Mouse (Mus musculus) T-helper 17 cell (primary cell): ENCODE data around the gene Cyren.

Experiments
- in situ Hi-C, 2 experiments: fragments of 300-600 bp; cut with MboI, MseI; formaldehyde crosslinking; loops; 1 replicate in 1 of 2; 2 replicates in 1 of 2; pipeline ENCODE4 v1.15.1; 2025; ENCODE audit warnings: high pct_unique_total_duplicates in 2 of 2

The Cyren gene

DNA sequence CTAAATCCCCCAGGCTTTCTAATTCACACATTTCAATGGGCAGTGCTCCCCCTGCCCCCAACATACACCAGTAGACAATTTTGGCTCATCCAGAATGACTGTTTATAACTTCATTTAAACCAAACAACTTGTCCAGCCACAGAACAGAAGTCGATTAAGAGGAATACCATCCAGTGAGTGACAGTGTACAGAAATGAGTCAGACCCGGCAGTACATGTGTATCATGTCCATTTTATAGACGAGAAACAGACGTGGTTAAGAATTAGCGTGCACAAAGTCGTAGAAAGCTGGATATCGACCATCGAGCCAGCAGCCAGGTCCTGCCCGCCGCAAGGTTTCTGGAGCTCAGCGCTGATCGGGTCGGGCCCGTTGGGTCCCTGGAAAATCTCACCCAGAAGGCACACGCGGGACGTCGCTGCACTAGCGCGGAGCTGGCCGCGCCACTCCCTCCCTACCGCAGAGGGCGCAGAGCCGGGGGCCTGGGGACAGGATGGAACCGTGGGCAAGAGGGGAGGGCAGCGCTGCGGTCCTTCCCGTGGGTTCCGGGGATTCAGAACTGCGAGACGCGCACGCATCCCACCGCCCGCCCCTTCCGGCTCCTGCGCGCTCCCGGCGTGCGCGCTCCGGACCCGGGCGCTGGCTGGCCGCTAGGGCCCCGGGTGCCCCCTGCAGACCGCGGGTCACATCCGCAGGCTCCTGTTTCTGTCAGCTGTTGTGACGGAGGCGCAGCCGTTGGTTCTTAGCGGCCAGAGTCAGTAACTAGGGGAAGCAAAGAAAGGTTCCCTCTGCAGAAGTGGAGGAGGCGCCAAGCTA is at the start of gene Cyren:
Gene Cyren (minus strand): TSS at position 552 of the 813 bp plus-strand sequence.
- in situ Hi-C loops = no loop called here

GRCm38 (mm10) chr6:34927594-34927993 is 49.7 kb upstream of the Cyren start:
- in situ Hi-C loops = no loop called here

DNA sequence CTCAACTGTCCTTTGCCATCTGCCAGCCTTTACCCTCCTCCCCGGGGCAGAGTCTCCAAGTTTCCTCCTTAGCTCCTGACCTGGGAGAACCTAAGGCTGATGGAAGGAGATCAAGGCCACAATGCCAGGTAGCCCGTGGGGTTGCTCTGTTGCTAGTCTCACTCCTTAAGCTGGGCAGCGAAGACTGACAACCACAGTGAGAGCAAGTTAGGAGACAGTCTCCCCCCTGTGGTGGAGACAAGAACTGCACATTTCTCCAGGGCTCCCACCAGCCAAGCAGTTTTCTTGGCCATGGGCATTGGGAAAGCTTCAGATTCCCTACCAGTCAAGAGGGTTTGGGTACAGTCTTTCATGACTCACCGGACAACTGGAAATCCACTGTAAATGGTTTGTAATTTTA is 49.3 kb upstream of the Cyren start:
- in situ Hi-C loops = no loop called here

DNA sequence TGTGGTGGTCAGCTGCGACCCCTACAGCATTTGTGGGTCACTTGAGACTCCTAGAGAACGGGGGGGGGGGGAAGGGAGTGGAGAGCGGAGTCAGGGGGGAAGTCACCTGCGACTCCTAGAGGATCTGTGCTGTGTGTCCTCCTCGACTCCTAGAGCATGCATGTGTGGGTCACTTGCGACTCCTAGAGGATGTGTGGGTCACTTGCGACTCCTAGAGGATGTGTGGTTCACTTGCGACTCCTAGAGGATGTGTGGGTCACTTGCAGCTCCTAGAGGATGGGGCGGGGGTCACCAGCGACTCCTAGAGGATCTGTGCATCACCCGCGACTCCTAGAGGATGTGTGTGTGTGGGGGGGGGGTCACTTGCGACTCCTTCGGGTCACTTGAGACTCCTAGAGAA is 44.1 kb upstream of the Cyren start:
- in situ Hi-C loops = no loop called here

DNA sequence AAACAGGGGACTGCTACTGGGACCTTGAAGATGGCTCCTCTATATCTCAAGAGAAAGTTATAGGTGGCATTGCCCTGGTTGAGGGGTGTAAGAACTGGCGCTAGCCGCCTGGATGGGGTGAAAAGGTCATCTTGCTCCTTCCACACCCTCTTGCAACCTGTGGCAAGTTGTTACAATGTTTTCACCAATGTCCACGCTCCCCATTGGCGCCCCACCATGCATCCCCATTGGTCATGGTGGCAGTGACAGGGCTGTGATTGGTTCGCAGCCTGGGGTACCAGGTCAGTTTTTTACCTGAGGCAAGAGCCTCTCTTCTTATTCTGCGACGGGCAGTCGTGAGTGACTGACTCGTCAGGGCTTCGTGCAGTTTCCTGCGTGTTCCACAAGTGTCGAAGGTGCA is 42.8 kb upstream of the Cyren start:
- in situ Hi-C loops = no loop called here

DNA sequence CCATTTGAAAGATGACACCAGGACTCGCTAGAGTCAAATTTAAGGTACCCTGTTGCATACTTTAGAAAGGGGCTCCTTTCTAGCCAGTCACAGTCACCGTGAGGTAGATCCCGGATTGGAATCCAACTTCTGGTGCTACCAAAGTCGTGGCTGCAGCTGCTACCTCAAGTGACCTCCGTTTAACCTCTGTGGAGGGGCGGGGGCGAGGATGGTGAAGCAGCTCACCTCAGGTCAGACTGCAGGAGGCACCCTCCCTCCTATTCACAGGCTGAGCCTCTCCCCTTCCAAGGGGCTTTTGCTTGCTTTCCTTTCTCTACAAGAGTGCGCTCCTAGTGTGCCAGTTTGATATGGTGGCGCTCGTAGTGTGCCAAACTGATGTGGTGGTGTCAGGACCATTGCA is 42.1 kb upstream of the Cyren start, which contains the start of gene Stra8:
Gene Stra8 (plus strand): TSS at position 208 of the 400 bp plus-strand sequence.
- in situ Hi-C loops = no loop called here

DNA sequence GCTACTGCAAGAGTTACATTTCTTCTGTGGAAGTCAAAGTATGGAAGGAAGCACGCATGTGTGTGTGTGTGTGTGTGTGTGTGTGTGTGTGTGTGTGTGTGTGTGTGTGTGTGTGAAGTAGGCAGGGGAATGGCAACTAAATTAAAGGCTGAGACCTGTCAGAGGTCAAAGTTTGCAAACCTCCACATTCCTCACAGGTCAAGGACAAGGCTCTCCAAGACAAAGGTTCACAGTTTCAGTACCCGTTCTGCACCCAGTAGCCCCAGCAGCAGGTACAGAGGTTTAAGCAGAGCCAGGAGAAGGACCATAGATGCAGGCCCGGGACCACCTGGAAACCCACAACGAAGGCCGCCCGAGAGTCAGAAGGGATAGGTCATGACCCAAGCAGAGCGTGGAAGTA is 41.3 kb upstream of the Cyren start:
- in situ Hi-C loops = no loop called here

- in situ Hi-C loops = loop anchor here in 1 of 2 experiments (5.0 kb wide), 1 partner anchor 422 kb away; no protein-coding TSS in a partner anchor
These were observed 36.6 kb upstream of the Cyren start for GRCm38 (mm10) chr6:34914462-34914861.

DNA sequence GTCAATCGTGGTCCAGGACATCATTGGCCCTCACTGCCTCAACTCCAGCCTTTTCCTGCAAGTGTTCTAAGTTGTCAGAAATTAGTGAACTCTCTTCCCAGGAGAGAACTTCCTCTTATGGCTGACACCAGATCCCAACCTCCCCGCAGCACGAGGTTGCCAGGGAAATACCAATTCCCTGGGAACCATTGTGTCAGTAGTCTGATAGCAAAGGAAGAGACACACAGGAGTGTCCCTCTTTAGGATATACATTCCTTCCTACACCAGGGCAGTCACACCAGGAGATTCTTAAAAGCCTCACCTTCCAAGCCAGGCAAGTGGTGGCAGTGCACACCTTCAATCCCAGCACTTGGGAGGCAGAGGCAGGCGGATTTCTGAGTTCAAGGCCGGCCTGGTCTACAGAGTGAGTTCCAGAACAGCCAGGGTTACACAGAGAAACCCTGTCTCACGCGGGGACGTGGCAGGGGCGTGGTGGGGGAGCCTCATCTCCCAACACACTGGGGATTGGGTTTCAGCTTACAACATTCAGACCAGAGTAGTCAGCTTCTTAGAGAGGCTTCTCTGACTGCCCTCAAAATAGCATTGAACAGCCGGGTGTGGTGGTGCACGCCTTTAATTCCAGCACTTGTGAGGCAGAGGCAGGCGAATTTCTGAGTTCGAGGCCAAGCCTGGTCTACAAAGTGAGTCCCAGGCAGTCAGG is 35.6 kb upstream of the Cyren start:
- in situ Hi-C loops = loop anchor here in 1 of 2 experiments (5.0 kb wide), 1 partner anchor 421 kb away; no protein-coding TSS in a partner anchor

GRCm38 (mm10) chr6:34910371-34911219 is 32.7 kb upstream of the Cyren start, which contains the start of gene Wdr91:
Gene Wdr91 (minus strand): TSS chr6:34910876.
- in situ Hi-C loops = loop anchor here in 1 of 2 experiments (5.0 kb wide), 1 partner anchor 418 kb away; no protein-coding TSS in a partner anchor

DNA sequence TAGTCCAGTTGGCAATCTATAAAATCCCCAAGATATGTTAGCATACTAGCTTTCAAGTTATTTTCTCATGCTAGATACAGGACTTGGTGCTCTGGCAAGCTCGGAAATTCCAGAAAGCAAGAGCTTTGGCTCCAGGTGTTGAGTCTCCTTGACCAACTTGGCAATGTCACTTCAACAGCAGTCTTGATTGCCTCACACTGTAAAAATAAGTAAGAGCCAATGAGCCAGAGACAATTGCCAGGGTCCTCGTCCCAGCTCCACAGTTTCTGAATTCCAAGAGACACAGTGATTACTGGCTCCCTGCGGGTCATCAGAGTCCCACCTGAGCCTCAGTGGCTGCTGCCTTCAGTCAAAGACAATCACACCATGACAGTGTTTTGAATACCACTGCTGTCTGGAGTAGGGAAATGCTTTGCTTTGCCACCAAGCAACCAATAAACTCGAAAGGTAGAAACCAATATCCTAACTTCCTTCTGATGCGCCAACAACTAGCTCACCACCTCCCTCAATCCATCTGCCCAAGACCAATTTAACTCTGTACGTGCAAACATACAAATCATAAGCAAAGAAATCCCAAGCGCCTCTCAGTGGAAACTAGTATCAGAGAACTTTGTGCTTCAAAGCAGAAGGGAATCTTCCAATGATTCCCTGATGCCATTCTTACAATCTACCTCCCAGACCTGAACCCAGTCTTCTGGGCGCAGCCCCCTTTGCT is 31.9 kb upstream of the Cyren start:
- in situ Hi-C loops = loop anchor here in 1 of 2 experiments (5.0 kb wide), 1 partner anchor 417 kb away; no protein-coding TSS in a partner anchor

DNA sequence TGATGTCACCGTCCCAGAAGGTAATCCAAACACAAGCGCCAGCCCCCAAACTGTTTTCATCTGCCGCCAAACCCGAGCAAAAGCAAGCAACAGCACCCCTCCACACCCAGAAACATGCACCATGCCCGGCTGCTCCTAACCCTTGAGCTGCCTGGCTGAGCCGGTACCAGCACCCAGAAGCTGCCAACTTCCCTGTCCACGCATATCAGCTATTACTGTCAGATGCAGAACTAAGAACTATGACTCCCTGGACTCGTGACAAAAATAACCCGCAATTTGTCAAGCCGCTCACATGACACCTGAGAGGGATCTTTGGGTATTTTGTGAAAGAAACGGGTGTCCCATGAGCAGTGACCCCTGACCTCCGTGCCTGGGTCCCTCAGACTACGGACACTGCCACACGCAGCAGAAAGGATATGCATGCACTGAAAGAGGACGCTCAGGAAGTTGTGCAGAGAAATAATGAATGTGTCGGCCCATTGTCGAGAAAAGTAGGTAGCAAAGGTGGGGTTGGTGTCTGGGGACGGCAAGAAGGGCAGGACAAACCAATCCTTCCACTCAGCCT is 29.9 kb upstream of the Cyren start:
- in situ Hi-C loops = no loop called here

GRCm38 (mm10) chr6:34907121-34907614 is 29.3 kb upstream of the Cyren start:
- in situ Hi-C loops = no loop called here

DNA sequence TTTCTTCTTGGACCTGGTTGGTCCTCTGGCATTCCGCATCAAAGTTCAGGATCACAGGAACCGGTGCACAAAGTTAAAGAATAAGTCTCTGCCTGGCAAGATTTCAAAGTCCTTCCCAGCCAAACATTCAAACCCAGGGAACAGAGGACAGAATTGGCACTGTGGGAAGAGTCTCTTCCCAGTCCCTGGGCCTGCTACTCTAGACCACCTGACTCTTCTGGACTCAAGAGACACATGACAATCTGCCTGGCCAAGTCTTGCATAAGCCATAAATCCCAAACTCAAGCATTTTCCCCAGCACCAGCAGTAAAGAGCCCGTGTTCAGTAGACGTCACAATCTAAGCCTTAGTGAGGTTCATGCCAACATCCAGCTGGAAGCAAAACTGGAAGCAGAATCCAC is 28.8 kb upstream of the Cyren start:
- in situ Hi-C loops = no loop called here

- in situ Hi-C loops = no loop called here
These were observed 28.3 kb upstream of the Cyren start for GRCm38 (mm10) chr6:34906125-34906524.

DNA sequence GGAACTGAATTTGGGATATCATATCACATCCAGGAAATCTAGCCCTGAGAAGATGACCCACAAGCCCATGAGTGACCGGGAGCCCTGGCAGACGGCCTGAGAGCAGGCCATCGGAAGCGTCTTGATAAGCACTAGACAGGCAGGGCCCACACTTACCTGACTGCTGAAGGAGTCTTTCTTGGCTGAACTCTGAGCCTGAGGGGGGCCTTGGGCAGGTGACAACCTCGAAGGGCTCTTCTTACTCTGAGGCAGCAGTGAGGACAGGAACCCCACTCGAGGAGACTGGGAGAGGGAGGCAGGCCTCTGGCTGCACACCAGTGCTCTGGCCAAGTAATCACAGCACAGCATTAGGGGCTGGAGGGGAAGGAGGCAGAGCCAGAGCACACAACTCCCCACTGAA is 26.5 kb upstream of the Cyren start:
- in situ Hi-C loops = no loop called here

DNA sequence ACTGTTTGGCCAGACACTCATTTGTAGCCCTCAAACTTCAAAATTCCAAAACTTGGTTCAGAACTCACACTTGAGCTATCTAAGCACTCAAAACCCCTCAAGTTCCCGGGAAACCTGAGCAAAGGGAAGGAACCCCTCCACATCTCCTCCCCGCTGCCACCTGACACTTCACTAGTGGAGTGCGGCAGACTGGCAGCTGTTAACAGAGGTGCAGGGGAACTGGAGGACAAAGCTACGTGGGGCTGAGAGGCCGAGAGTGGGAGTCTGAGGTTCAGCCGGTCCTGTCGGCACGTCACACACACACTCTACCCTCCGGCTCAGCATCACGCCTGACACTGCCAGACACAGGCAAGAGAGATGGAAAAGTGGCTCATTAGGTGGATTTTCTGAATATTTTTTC is 26.0 kb upstream of the Cyren start:
- in situ Hi-C loops = no loop called here

DNA sequence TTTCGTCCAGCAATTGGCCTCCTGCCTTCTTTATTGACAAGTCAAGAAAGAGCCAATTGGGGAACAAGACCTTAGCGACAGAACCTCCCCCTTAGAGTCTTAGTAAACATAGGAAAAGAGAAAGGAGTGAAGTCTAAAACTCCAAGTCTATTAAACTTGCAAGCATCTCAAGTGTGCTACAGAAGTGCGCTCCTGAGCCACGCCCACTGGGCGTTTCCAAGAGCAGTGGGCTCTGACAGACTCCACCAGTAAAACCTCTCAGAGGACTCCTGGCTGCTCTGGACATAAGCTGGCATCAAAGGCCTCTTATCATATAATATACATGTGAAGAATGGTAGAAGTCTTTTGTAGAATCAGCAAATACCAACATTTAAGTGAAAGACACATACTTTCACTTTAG is 25.6 kb upstream of the Cyren start:
- in situ Hi-C loops = no loop called here

DNA sequence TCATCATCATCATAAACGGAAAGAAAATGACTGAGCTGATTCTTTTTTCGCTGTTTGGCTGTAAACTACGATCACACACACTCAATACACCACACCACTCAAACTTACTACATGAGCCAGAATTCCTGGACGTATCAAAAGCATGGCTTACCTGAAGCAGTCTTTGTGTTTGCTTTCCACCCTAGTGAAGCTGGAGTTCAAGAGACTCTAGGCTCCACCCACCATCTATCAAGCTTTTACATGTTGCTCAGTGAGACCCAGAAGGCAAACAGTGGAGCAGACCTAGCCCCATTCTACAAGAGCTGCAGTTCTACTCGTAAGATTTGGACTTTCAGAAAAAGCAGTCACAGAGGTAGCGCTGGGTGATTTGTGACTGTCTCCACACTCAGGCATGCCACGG is 24.7 kb upstream of the Cyren start:
- in situ Hi-C loops = no loop called here

- in situ Hi-C loops = no loop called here
These were observed 24.1 kb upstream of the Cyren start for GRCm38 (mm10) chr6:34901911-34902444.
